Mouse (Mus musculus): ENCODE data around the gene Cd72. TPM values are rescaled to one million over a fixed set of nuclear protein-coding genes. Genes with fewer than 3 reads are reported as not detected.

Gene Cd72
- polyA plus RNA-seq, 1 experiment from 2014 or later = 3.4 TPM

GRCm38 (mm10) chr4:43426487-43426886 lies 27.9 kb downstream of the Cd72 start:
- 47% methylated on average over 10 of the region's 10 CpGs for WGBS
- H3K9ac ChIP-seq (ENCODE audit: low read length) = no peak overlapping the region
- DNase-seq (ENCODE audit: low spot score, missing footprints) (peak; percentile 88), ATAC-seq (ENCODE audit: low FRiP score) (no peak)
- no peak overlapping the region for H3K4me3 ChIP-seq (ENCODE audit: low read depth, low read length)
- H3K9me3 ChIP-seq (ENCODE audit: control insufficient read depth, low read length) = no peaks in the 10 kb centered on the region
- no peak overlapping the region for H3K4me2 ChIP-seq
- no peak overlapping the region for H3K27ac ChIP-seq (ENCODE audit: low read depth, low read length)
- H3K36me3 ChIP-seq (ENCODE audit: control insufficient read depth, insufficient read depth, low read length) = peaks cover 4% of the 10 kb centered on the region; the same call in 1 of the 2 replicates
- H3K27me3 ChIP-seq (ENCODE audit: control insufficient read depth, insufficient read depth, low read length) = peaks cover 45% of the 10 kb centered on the region
- H3K4me1 ChIP-seq (ENCODE audit: control insufficient read depth, insufficient read depth, low read length) = peaks cover 13% of the 10 kb centered on the region

- 19% methylated on average over 31 of the region's 31 CpGs for WGBS
- Histone ChIP-seq H3K27ac (ENCODE audit: low read depth, low read length) (no peak overlapping the region), H3K4me1 (ENCODE audit: control insufficient read depth, insufficient read depth, low read length) (peaks cover 13% of the 10 kb centered on the region), H3K4me3 (ENCODE audit: low read depth, low read length) (no peak overlapping the region), H3K36me3 (ENCODE audit: control insufficient read depth, insufficient read depth, low read length) (peaks cover 4% of the 10 kb centered on the region; the same call in 1 of the 2 replicates), H3K4me2 (peak overlapping the region; percentile 19), H3K9me3 (ENCODE audit: control insufficient read depth, low read length) (no peaks in the 10 kb centered on the region), H3K27me3 (ENCODE audit: control insufficient read depth, insufficient read depth, low read length) (peaks cover 45% of the 10 kb centered on the region), H3K9ac (ENCODE audit: low read length) (peak overlapping the region; percentile 39)
- ATAC-seq (ENCODE audit: low FRiP score) (0 out of 2 replicates have a peak, but pooled peaks have one; percentile 17), DNase-seq (ENCODE audit: low spot score, missing footprints) (peak; percentile 91)
Observed at GRCm38 (mm10) chr4:43425648-43426380, 28.6 kb downstream of the Cd72 start.

- H3K27ac ChIP-seq (ENCODE audit: low read depth, low read length) = no peak overlapping the region
- DNase-seq (ENCODE audit: low spot score, missing footprints) = peak; percentile 83
- H3K27me3 ChIP-seq (ENCODE audit: control insufficient read depth, insufficient read depth, low read length) = peaks cover 45% of the 10 kb centered on the region
- WGBS = 18% methylated on average over 14 of the region's 14 CpGs
- H3K9me3 ChIP-seq (ENCODE audit: control insufficient read depth, low read length) = no peaks in the 10 kb centered on the region
- peak overlapping the region; percentile 39 for H3K9ac ChIP-seq (ENCODE audit: low read length)
- peaks cover 4% of the 10 kb centered on the region; the same call in 1 of the 2 replicates for H3K36me3 ChIP-seq (ENCODE audit: control insufficient read depth, insufficient read depth, low read length)
- peaks cover 13% of the 10 kb centered on the region for H3K4me1 ChIP-seq (ENCODE audit: control insufficient read depth, insufficient read depth, low read length)
- peak overlapping the region; percentile 19 for H3K4me2 ChIP-seq
- ATAC-seq (ENCODE audit: low FRiP score) = no peak
- no peak overlapping the region for H3K4me3 ChIP-seq (ENCODE audit: low read depth, low read length)
Observed at GRCm38 (mm10) chr4:43425197-43425596, 29.2 kb downstream of the Cd72 start.

- no peak overlapping the region for H3K9ac ChIP-seq (ENCODE audit: low read length)
- no peak overlapping the region for H3K4me3 ChIP-seq (ENCODE audit: low read depth, low read length)
- H3K27me3 ChIP-seq (ENCODE audit: control insufficient read depth, insufficient read depth, low read length) = peaks cover 45% of the 10 kb centered on the region
- peaks cover 4% of the 10 kb centered on the region; the same call in 1 of the 2 replicates for H3K36me3 ChIP-seq (ENCODE audit: control insufficient read depth, insufficient read depth, low read length)
- H3K9me3 ChIP-seq (ENCODE audit: control insufficient read depth, low read length) = no peaks in the 10 kb centered on the region
- H3K4me1 ChIP-seq (ENCODE audit: control insufficient read depth, insufficient read depth, low read length) = peaks cover 13% of the 10 kb centered on the region
- WGBS = 84% methylated on average over 9 of the region's 9 CpGs
- ATAC-seq (ENCODE audit: low FRiP score) (no peak), DNase-seq (ENCODE audit: low spot score, missing footprints) (no peak)
- H3K27ac ChIP-seq (ENCODE audit: low read depth, low read length) = no peak overlapping the region
- H3K4me2 ChIP-seq = no peak overlapping the region
Observed at GRCm38 (mm10) chr4:43424072-43424471, 30.4 kb downstream of the Cd72 start.

- H3K4me3 ChIP-seq (ENCODE audit: low read depth, low read length) = no peak overlapping the region
- no peak for DNase-seq (ENCODE audit: low spot score, missing footprints)
- 92% methylated on average over 20 of the region's 20 CpGs for WGBS
- peaks cover 4% of the 10 kb centered on the region; the same call in 1 of the 2 replicates for H3K36me3 ChIP-seq (ENCODE audit: control insufficient read depth, insufficient read depth, low read length)
- no peak overlapping the region for H3K9ac ChIP-seq (ENCODE audit: low read length)
- H3K9me3 ChIP-seq (ENCODE audit: control insufficient read depth, low read length) = no peaks in the 10 kb centered on the region
- H3K4me1 ChIP-seq (ENCODE audit: control insufficient read depth, insufficient read depth, low read length) = peaks cover 9% of the 10 kb centered on the region
- H3K27me3 ChIP-seq (ENCODE audit: control insufficient read depth, insufficient read depth, low read length) = peaks cover 41% of the 10 kb centered on the region
- ATAC-seq (ENCODE audit: low FRiP score) = no peak
- H3K4me2 ChIP-seq = no peak overlapping the region
- no peak overlapping the region for H3K27ac ChIP-seq (ENCODE audit: low read depth, low read length)
Observed at GRCm38 (mm10) chr4:43423267-43423934, 31.0 kb downstream of the Cd72 start.

GRCm38 (mm10) chr4:43421632-43422240 lies 32.7 kb downstream of the Cd72 start:
- no peak overlapping the region for H3K27ac ChIP-seq (ENCODE audit: low read depth, low read length)
- 77% methylated on average over 28 of the region's 28 CpGs for WGBS
- peaks cover 25% of the 10 kb centered on the region for H3K27me3 ChIP-seq (ENCODE audit: control insufficient read depth, insufficient read depth, low read length)
- peak; percentile 73 for DNase-seq (ENCODE audit: low spot score, missing footprints)
- ATAC-seq (ENCODE audit: low FRiP score) = no peak
- H3K9ac ChIP-seq (ENCODE audit: low read length) = no peak overlapping the region
- H3K4me3 ChIP-seq (ENCODE audit: low read depth, low read length) = no peak overlapping the region
- peaks cover 4% of the 10 kb centered on the region; the same call in 1 of the 2 replicates for H3K36me3 ChIP-seq (ENCODE audit: control insufficient read depth, insufficient read depth, low read length)
- no peaks in the 10 kb centered on the region for H3K9me3 ChIP-seq (ENCODE audit: control insufficient read depth, low read length)
- no peak overlapping the region for H3K4me2 ChIP-seq
- peaks cover 6% of the 10 kb centered on the region for H3K4me1 ChIP-seq (ENCODE audit: control insufficient read depth, insufficient read depth, low read length)

GRCm38 (mm10) chr4:43420305-43420704 lies 34.1 kb downstream of the Cd72 start:
- Histone ChIP-seq H3K9me3 (ENCODE audit: control insufficient read depth, low read length) (no peaks in the 10 kb centered on the region), H3K4me1 (ENCODE audit: control insufficient read depth, insufficient read depth, low read length) (peaks cover under 1% of the 10 kb centered on the region; the same call in 1 of the 2 replicates), H3K27ac (ENCODE audit: low read depth, low read length) (no peak overlapping the region), H3K27me3 (ENCODE audit: control insufficient read depth, insufficient read depth, low read length) (peaks cover 11% of the 10 kb centered on the region), H3K9ac (ENCODE audit: low read length) (no peak overlapping the region), H3K4me2 (no peak overlapping the region), H3K4me3 (ENCODE audit: low read depth, low read length) (no peak overlapping the region), H3K36me3 (ENCODE audit: control insufficient read depth, insufficient read depth, low read length) (peaks cover 6% of the 10 kb centered on the region; the same call in 1 of the 2 replicates)
- ATAC-seq (ENCODE audit: low FRiP score) (peak; percentile 30; the same call in 1 of the 2 replicates), DNase-seq (ENCODE audit: low spot score, missing footprints) (peak; percentile 98)
- 8% methylated on average over 6 of the region's 6 CpGs for WGBS

GRCm38 (mm10) chr4:43419801-43420281 lies 34.6 kb downstream of the Cd72 start:
- Histone ChIP-seq H3K27ac (ENCODE audit: low read depth, low read length) (no peak overlapping the region), H3K27me3 (ENCODE audit: control insufficient read depth, insufficient read depth, low read length) (peaks cover 6% of the 10 kb centered on the region), H3K36me3 (ENCODE audit: control insufficient read depth, insufficient read depth, low read length) (peaks cover 7% of the 10 kb centered on the region), H3K4me3 (ENCODE audit: low read depth, low read length) (no peak overlapping the region), H3K4me2 (no peak overlapping the region), H3K9me3 (ENCODE audit: control insufficient read depth, low read length) (no peaks in the 10 kb centered on the region), H3K4me1 (ENCODE audit: control insufficient read depth, insufficient read depth, low read length) (no peaks in the 10 kb centered on the region), H3K9ac (ENCODE audit: low read length) (no peak overlapping the region)
- WGBS = 71% methylated on average over 9 of the region's 9 CpGs
- DNase-seq (ENCODE audit: low spot score, missing footprints) = peak; percentile 81
- ATAC-seq (ENCODE audit: low FRiP score) = no peak

Measured in midbrain, embryonic 11.5 days (tissue).